Mouse (Mus musculus) cerebellum, postnatal 25 days (tissue): ENCODE measurements around the gene Lhpp.

Experiments
- DNase-seq, 2 experiments: peaks; one replicate each; pipeline ENCODE4 v3.0.0; 2021; ENCODE audit warnings: mixed read lengths in 2 of 2

The Lhpp gene

GRCm38 (mm10) chr7:132713483-132714126, 103.2 kb downstream of the Lhpp start:
- DNase-seq: peak; percentile 41 to 51

GRCm38 (mm10) chr7:132714236-132714923, 103.9 kb downstream of the Lhpp start:
- DNase-seq: peak; percentile 69 to 70

GRCm38 (mm10) chr7:132715259-132715658, 104.8 kb downstream of the Lhpp start:
- peak in 1 of 2 experiments; percentile 50 for DNase-seq

GRCm38 (mm10) chr7:132719570-132719969, 109.1 kb downstream of the Lhpp start:
- no peak for DNase-seq

GRCm38 (mm10) chr7:132720562-132720961, 110.1 kb downstream of the Lhpp start:
- peak; percentile 82 to 88 for DNase-seq

- peak; percentile 60 to 67 for DNase-seq
Measured at GRCm38 (mm10) chr7:132722401-132723370, 112.2 kb downstream of the Lhpp start.

GRCm38 (mm10) chr7:132723906-132724305, 113.5 kb downstream of the Lhpp start:
- peak; percentile 94 to 97 for DNase-seq

GRCm38 (mm10) chr7:132724501-132725062, 114.1 kb downstream of the Lhpp start:
- peak in 1 of 2 experiments; percentile 70 for DNase-seq

GRCm38 (mm10) chr7:132726106-132726861, 115.8 kb downstream of the Lhpp start:
- peak in 1 of 2 experiments; percentile 24 for DNase-seq

GRCm38 (mm10) chr7:132729093-132729831, 118.8 kb downstream of the Lhpp start:
- DNase-seq: peak in 1 of 2 experiments; percentile 46

- peak in 1 of 2 experiments; percentile 23 for DNase-seq
Measured at GRCm38 (mm10) chr7:132730510-132730909, 120.1 kb downstream of the Lhpp start.

- peak in 1 of 2 experiments; percentile 36 for DNase-seq
Measured at GRCm38 (mm10) chr7:132731558-132731957, 121.1 kb downstream of the Lhpp start.

- no peak for DNase-seq
Measured at GRCm38 (mm10) chr7:132732136-132732789, 121.8 kb downstream of the Lhpp start.

GRCm38 (mm10) chr7:132733521-132733920, 123.1 kb downstream of the Lhpp start:
- DNase-seq: peak in 1 of 2 experiments; percentile 61

- DNase-seq: no peak
Measured at GRCm38 (mm10) chr7:132734222-132734621, 123.8 kb downstream of the Lhpp start.

- peak in 1 of 2 experiments; percentile 50 for DNase-seq
Measured at GRCm38 (mm10) chr7:132735145-132735544, 124.7 kb downstream of the Lhpp start.

- DNase-seq: peak; percentile 81 to 86
Measured at GRCm38 (mm10) chr7:132736099-132736862, 125.8 kb downstream of the Lhpp start.

- peak; percentile 77 to 80 for DNase-seq
Measured at GRCm38 (mm10) chr7:132738844-132739243, 128.4 kb downstream of the Lhpp start.

GRCm38 (mm10) chr7:132739829-132740228, 129.4 kb downstream of the Lhpp start:
- DNase-seq: no peak

- no peak for DNase-seq
Measured at GRCm38 (mm10) chr7:132742912-132743311, 132.5 kb downstream of the Lhpp start.
